Mouse (Mus musculus) mesoderm, embryonic 11.5 days (tissue): ENCODE data around the gene Twnk.

Source experiments
- DNase-seq: peaks from one replicate; pipeline ENCODE4 v3.0.0-alpha.2; 2012; ENCODE audit warnings: low read depth, low spot score

Gene Twnk

GRCm38 (mm10) chr19:45005444-45005843 is at the start of gene Twnk:
TSS of gene Twnk (plus strand) at chr19:45005663.
- no peak for DNase-seq

- DNase-seq: no peak
Observed at GRCm38 (mm10) chr19:44959633-44960032, 45.8 kb upstream of the Twnk start.

- DNase-seq: no peak
Observed at GRCm38 (mm10) chr19:44965978-44966377, 39.5 kb upstream of the Twnk start.

DNA sequence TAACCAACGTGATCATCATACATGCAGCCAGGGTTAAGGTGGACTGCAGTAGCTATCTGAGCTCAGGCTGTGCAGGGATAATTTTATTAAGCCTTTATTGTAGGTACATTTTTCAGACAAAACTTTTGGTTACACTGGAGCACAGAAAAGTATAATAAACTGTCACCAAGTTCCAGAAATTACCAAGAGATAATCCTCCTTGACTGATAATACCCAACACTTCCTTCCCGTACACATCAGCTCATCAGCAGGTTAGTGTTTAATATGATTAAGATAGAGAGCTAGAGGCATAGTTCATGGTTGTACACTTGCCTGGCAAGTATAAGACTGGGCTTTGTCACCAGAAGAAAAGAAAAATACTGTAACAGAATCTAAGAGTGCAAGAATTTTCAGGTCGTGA is 37.1 kb upstream of the Twnk start:
- DNase-seq: no peak

DNA sequence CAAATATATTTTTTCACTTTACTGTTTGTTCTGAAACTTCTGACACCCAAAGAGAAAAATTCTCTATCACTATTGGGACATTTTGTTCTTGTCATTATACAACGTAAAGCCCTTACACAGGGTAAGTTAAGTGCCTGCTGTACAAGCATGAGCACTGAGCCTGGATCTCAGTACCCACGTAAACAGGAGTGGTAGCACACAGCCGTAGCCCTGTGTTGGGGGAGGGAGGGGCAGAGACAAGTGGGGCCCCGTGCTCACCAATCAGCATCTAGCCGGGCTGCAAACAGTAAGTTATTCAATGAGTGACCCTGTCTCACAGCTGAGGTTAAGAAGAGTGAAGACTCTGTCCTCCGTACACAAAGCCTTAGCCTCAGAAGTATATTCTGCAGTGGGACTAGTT is 28.8 kb upstream of the Twnk start:
- DNase-seq: no peak

- DNase-seq: no peak
Observed at GRCm38 (mm10) chr19:44977148-44977547, 28.3 kb upstream of the Twnk start.

DNA sequence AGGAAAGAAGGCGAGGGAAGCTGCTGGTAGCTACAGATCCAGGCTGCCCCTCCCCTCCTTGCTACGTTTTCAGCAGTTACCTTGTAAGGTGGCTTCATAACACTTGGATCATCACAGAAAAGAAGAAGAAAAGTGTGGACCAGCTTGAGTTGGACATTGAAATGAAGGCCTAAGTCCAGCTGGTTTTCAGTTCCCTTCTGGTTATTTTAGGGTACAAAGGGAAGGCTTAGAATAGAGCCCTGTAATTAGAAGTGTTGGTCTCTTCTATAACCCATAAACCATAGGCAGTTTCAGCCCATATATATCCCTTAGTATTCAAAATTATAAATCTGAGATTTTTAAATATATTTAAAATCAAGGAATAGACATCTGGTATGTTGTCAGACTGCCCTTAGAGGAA is 24.7 kb upstream of the Twnk start:
- no peak for DNase-seq

- DNase-seq: no peak
Observed at GRCm38 (mm10) chr19:44982477-44983115, 22.9 kb upstream of the Twnk start.

DNA sequence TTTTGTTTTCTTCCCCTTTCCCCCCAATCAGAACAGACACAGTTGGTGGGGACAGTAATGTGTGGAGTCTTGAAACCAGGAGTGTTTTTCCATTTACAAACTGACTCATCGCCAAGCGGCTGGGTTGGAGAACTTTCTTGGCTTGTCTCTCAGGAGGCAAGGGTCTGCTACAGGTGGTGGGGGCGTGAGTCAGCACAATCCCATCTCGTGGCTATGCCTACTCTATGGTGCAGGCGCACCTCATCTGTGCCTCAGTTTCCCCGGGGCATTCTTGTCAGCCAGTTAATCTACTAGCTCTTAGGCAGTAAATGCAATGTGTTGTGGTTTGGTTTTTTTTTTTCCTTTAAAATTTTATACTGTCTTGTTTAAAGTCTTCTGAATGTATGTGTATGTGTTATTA is 22.1 kb upstream of the Twnk start:
- DNase-seq: no peak

GRCm38 (mm10) chr19:44984420-44984819 is 21.0 kb upstream of the Twnk start:
- no peak for DNase-seq

GRCm38 (mm10) chr19:44985159-44985988 is 20.1 kb upstream of the Twnk start:
- DNase-seq: no peak

- no peak for DNase-seq
Observed at GRCm38 (mm10) chr19:44987004-44987403, 18.5 kb upstream of the Twnk start.

DNA sequence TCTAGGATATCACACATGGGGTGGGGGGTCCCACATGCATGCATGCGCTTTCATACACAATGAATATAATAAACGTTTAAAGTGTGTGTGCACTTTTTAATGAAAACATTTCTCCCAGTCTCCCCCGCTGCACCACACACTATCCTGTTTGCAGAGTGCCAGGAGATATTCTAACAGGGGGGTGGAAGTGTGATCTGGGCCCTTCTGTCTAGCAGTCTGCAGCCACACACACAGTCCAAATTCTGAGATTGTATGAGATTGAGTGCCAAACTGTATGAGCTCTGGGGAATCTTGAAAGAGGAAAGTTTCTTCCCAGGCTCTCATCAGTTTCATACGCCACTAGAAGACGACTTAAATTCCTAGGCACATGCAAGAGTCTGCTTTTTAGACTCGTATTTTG is 17.6 kb upstream of the Twnk start:
- DNase-seq: no peak

GRCm38 (mm10) chr19:44988321-44988720 is 17.1 kb upstream of the Twnk start:
- DNase-seq: no peak

DNA sequence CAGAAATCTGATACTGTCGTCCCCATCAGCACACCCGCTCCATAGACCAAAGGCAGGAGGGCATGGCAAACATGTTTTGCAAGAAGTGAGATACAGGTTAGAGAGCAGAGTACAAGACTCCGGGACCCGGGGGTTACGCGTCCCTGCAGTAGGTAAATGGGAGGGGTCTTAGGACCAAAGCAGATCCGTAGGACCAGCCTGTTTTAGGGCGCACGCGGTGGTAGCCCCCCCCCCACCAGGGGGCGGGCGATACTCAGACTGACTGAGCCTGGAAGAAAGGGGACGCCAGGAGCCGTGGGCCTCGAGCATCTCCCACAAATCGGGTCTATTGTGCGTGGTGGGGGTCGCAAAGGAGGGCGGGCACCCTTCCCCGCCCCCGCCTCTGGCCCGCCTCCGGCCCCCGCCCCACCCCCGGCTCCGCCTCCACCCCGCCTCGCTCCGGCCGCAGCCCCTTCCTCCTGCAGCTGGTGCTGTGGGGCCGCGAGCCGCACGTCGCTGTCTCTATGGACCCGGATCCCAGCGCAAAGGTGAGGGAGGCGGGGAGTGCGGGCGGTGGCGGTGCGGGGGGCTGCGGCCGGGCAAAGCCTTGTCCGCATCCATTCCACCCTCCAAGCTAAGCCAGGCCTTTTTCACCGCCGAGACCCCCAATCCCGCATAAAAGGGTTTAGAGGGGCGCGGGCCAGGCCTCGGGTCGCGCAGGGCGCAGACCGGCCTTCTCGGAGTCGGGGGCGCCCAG is 16.5 kb upstream of the Twnk start, which contains the start of gene Sema4g:
Gene Sema4g (plus strand): TSS at position 271 of the 736 bp plus-strand sequence.
- DNase-seq: peak; percentile 72

DNA sequence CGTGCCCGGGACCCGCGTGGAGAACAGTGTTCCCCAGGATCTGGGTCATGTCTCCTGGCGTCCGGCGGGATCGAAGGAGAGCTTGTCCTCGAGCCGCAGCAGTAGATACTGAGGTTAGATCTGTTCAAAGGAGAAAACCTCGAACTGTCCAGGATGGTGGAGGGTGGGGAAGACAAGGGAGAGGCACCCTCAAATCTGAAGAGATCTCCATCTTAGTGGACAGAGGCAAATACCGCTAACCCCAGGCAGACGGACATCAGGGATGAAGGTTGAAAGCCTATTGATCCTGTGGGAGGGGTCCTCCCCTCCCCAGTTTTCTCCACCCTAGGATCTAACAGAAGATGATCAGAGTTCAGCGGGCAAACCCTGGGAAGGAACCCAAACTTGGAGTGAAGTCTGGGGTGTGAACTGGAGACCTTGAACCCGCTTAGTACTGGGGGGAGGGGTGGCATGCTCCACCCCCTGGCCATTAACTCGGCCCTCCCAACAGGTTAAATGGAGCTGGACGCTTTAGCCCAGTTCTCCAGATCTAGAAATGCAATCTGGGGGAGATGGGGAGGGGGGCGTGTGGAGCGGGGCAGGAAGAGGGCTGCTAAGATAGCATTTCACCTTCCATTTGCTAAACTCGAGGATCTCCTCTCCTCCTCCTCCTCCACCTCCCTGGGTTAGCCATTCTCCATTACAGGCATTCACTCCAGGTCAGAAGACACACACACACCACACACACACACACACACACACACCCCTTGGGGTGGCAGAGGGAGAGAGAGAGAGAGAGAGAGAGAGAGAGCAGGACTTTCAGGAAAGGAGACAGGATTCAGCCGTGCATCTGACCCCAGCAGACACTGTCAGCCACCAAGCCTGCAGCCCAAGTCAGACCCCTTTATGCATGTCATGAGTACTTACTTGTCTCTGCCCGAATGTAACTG is 15.6 kb upstream of the Twnk start:
- DNase-seq: no peak

- DNase-seq: no peak
Observed at GRCm38 (mm10) chr19:44991031-44991430, 14.4 kb upstream of the Twnk start.

- no peak for DNase-seq
Observed at GRCm38 (mm10) chr19:44992246-44992645, 13.2 kb upstream of the Twnk start.

DNA sequence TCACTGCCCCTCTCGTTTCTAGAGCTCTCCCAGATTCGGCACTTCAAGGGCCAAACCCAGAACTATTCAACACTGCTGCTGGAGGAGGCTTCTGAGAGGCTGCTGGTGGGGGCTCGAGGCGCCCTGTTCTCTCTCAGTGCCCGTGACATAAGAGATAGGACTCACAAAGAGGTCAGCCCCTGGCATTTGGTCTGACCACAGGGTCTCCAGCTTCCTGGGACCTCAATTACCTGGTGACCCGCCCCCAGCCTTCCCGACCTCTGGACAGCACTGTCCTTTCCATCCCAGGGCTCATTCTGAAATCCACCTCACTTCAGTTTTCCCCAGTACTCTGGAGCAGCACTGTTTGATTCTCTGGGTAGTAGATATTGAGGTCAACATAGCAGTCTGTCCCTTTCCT is 12.8 kb upstream of the Twnk start:
- DNase-seq: no peak

- no peak for DNase-seq
Observed at GRCm38 (mm10) chr19:44997786-44998185, 7.7 kb upstream of the Twnk start.

- no peak for DNase-seq
Observed at GRCm38 (mm10) chr19:44999647-45000046, 5.8 kb upstream of the Twnk start.
